Mouse (Mus musculus) c-Kit-negative CD71-positive TER-119-positive erythroid progenitor cells, embryonic 14.5 days (primary cell): ENCODE results near the gene Rgr.
"Not testable (repeated sequence)": the region's sequence is repeated elsewhere in the genome, so short reads cannot be mapped to it uniquely, and the experiment has no call there.

Source experiments
- DNase-seq: peaks from one replicate; pipeline ENCODE4 v3.0.0-alpha.2; 2013; ENCODE audit warnings: low read depth, low spot score

Gene Rgr

GRCm38 (mm10) chr14:37002852-37003251 is 45.9 kb downstream of the Rgr start:
- DNase-seq: no peak

GRCm38 (mm10) chr14:37000780-37001179 is 48.0 kb downstream of the Rgr start:
- DNase-seq: not testable (repeated sequence)

- DNase-seq: no peak
Measured at GRCm38 (mm10) chr14:36989784-36990183, 59.0 kb downstream of the Rgr start.

- no peak for DNase-seq
Measured at GRCm38 (mm10) chr14:36985693-36986092, 63.1 kb downstream of the Rgr start.
